Mouse (Mus musculus): Measurements from ENCODE around the gene Hist1h2bk. TPM values are rescaled to one million over a fixed set of nuclear protein-coding genes. Genes with fewer than 3 reads are reported as not detected.
"Not testable (repeated sequence)": the region's sequence is repeated elsewhere in the genome, so short reads cannot be mapped to it uniquely, and the experiment has no call there.

Hist1h2bk gene
- polyA plus RNA-seq, 1 experiment from 2014 or later, result 6.2 TPM

DNA sequence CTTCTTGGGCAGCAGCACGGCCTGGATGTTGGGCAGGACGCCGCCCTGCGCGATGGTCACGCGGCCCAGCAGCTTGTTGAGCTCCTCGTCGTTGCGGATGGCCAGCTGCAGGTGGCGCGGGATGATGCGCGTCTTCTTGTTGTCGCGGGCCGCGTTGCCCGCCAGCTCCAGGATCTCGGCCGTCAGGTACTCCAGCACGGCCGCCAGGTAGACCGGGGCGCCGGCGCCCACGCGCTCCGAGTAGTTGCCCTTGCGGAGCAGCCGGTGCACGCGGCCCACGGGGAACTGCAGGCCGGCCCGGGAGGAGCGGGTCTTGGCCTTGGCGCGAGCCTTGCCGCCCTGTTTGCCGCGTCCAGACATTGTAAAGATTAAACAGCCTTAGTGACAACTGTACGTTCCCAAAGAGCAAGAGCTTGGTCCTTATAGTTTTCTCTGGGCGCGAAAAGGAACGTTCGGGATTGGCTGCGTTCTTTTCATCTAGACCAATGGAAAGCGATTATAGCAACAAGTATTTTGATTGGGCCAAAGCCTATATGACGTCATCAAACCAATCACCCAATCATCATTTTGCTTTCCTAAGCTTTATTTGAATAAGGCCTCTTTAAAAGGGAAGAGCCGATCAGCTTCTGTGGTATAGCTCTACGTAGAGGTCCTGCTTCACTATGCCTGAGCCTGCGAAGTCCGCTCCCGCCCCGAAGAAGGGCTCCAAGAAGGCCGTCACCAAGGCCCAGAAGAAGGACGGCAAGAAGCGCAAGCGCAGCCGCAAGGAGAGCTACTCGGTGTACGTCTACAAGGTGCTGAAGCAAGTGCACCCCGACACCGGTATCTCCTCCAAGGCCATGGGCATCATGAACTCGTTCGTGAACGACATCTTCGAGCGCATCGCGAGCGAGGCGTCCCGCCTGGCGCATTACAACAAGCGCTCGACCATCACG is 7.2 kb downstream of the Hist1h2bk start, which contains the start of the genes Hist1h2ag and Hist1h2bj:
Gene Hist1h2ag (minus strand): TSS at position 377 of the 935 bp plus-strand sequence.
Gene Hist1h2bj (plus strand): TSS at position 647 of the 935 bp plus-strand sequence.
- WGBS, result under 1% methylated on average over 44 of the region's 80 CpGs

DNA sequence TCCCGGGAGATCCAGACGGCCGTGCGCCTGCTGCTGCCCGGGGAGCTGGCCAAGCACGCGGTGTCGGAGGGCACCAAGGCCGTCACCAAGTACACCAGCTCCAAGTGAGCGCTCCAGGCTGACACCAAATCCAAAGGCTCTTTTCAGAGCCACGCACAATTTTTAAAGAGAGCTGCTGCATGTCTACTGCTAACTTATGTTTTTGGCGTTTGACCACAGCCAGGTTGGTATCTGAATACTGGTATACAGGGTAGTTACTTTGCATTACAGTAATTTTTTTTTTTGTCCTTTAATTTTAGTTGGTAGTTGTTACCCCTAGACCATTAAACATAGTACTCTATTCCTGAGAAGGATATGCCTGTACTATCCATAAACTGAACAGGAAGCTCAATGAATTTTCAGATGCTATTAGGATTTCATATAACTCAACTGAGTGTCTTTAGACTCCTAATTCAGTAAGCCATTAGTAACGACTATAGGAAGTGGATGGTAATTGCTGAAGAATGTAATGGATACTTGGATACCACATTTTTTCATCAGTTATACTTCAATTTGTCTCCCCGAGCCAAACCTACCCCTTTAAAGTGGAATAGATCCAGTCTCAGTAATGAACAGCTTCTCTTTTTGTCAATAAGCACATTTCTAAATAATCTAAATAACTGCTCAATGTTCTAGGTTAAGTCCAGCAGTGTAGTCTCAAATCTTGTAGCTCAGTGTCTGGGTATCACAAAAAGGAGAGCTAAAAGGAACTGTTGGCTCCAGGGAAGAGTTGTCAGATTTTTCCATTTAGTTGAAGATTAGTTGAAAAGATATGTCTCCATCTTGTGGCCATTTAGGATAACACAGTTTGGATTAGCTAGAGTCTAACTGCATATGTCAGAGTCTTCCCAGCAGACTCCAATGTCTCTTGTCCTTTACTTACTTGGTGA is 8.1 kb downstream of the Hist1h2bk start:
- 2% methylated on average over 13 of the region's 14 CpGs for WGBS
- H3K36me3 ChIP-seq, result no peaks in the 10 kb centered on the region
- H3K27me3 ChIP-seq, result no peaks in the 10 kb centered on the region
- no peak for ATAC-seq (ENCODE audit: insufficient number of reproducible peaks, low FRiP score, low TSS enrichment, low read depth)
- peaks cover 23% of the 10 kb centered on the region for H3K4me1 ChIP-seq
- peak overlapping the region; percentile 85 for H3K27ac ChIP-seq
- peak overlapping the region; percentile 40 for H3K4me3 ChIP-seq
- 0 out of 2 replicates have a peak overlapping the region, but pooled peaks have one; percentile 23 for H3K9ac ChIP-seq
- H3K9me3 ChIP-seq, result no peaks in the 10 kb centered on the region
- peak overlapping the region; percentile 63 for H3K4me2 ChIP-seq

More for the DNA sequence above, 7.2 kb downstream of the Hist1h2bk start, which contains the start of the genes Hist1h2ag and Hist1h2bj:
- H3K27me3 ChIP-seq, H3K36me3 ChIP-seq, H3K9me3 ChIP-seq: not testable (repeated sequence)
- Histone ChIP-seq H3K4me2 (peak within 1 kb of the TSS; percentile 63), H3K27ac (peak within 1 kb of the TSS; percentile 93), H3K9ac (0 out of 2 replicates have a peak within 1 kb of the TSS, but pooled peaks have one; percentile 32), H3K4me1 (peaks cover 23% of the 10 kb centered on the region), H3K4me3 (peak within 1 kb of the TSS; percentile 40)
- peak; percentile 90 for ATAC-seq (ENCODE audit: insufficient number of reproducible peaks, low FRiP score, low TSS enrichment, low read depth)

DNA sequence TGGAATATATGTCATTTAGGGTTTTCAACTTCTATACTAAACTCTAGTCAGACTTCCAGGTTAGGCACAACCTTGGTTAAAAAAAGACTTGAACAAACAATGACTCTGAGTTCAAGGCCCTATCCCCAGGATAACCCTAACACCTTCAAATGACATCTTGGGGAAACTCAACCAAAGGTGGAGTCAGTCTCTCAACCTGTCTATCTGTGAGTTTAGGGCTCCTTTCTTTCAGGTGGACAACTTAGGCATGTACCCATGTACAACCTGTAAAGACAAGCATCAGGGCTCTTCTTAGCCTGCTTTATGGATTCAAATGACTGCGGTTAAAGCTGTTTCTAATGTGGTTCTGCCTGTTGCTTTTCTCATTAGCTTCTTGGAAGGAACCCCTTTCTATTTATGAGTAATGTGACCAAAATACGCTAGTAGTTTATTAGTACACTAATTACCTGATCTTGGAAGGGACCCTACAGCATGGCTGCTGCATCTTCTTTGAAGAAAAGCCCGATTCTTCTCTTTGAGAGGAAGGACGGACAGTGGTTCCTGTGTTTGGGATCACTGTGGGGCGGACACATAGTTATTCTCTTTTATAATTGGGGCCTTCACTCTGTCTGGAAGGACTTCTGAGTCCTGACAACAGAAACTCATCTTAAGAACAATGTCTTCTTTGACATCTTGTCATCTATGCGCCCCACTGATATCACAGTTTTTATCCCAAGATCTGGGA is 8.9 kb downstream of the Hist1h2bk start:
- no peaks in the 10 kb centered on the region for H3K36me3 ChIP-seq
- ATAC-seq (ENCODE audit: insufficient number of reproducible peaks, low FRiP score, low TSS enrichment, low read depth), result no peak
- H3K4me1 ChIP-seq, result peaks cover 23% of the 10 kb centered on the region
- no peak overlapping the region for H3K9ac ChIP-seq
- 79% methylated on average over 6 of the region's 6 CpGs for WGBS
- no peaks in the 10 kb centered on the region for H3K27me3 ChIP-seq
- peak overlapping the region; percentile 63; the same call in 1 of the 2 replicates for H3K4me2 ChIP-seq
- H3K27ac ChIP-seq, result no peak overlapping the region
- H3K4me3 ChIP-seq, result peak overlapping the region; percentile 40
- no peaks in the 10 kb centered on the region for H3K9me3 ChIP-seq

DNA sequence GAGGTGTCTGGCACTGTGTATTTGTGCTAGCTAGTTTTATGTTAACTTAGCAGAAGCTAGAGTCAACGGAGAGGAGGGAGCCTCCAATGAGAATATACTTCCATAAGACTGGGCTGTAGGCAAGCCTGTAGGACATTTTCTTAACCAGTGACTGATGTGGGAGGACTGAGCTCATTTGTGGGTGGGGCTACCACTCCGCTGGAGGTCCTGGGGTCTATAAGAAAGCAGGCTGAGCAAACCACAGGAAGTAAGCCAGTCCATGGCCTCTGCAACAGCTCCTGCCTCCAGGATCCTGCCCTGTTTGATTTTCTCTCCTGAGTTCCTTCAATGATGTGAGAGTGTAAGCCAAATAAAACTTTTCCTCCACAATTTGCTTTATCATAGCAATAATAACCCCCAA is 9.6 kb downstream of the Hist1h2bk start:
- Histone ChIP-seq H3K9ac (no peak overlapping the region), H3K27ac (no peak overlapping the region), H3K4me1 (peaks cover 20% of the 10 kb centered on the region), H3K4me2 (no peak overlapping the region), H3K36me3 (no peaks in the 10 kb centered on the region), H3K4me3 (no peak overlapping the region), H3K27me3 (no peaks in the 10 kb centered on the region), H3K9me3 (no peaks in the 10 kb centered on the region)
- 58% methylated on average over 2 of the region's 2 CpGs for WGBS
- ATAC-seq (ENCODE audit: insufficient number of reproducible peaks, low FRiP score, low TSS enrichment, low read depth), result no peak

DNA sequence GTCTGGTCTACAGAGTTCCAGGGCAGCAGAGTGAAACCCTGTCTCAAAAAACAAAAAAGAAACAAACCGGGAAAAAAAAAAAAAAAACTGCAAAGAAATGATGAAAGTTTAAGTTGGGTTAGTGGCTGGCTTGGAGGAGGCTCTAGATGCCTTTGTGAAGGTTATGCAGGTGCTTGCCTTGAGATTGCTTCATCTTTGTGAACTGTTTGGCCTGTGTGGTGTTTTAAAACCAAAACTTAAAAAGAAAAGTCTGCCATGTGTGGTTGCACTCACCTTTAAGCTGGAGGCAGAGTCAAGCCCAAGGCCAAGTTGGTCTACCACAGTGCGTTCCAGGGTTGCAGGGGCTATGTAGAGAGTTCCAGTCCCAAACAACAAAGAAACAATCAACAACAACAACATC is 13.4 kb downstream of the Hist1h2bk start:
- Histone ChIP-seq H3K4me1 (peaks cover 9% of the 10 kb centered on the region; the same call in 1 of the 2 replicates), H3K36me3 (no peaks in the 10 kb centered on the region), H3K4me2 (no peak overlapping the region), H3K27ac (no peak overlapping the region), H3K9ac (no peak overlapping the region), H3K9me3 (no peaks in the 10 kb centered on the region), H3K27me3 (no peaks in the 10 kb centered on the region), H3K4me3 (no peak overlapping the region)
- WGBS, result 78% methylated on average over 2 of the region's 2 CpGs
- ATAC-seq (ENCODE audit: insufficient number of reproducible peaks, low FRiP score, low TSS enrichment, low read depth), result no peak

DNA sequence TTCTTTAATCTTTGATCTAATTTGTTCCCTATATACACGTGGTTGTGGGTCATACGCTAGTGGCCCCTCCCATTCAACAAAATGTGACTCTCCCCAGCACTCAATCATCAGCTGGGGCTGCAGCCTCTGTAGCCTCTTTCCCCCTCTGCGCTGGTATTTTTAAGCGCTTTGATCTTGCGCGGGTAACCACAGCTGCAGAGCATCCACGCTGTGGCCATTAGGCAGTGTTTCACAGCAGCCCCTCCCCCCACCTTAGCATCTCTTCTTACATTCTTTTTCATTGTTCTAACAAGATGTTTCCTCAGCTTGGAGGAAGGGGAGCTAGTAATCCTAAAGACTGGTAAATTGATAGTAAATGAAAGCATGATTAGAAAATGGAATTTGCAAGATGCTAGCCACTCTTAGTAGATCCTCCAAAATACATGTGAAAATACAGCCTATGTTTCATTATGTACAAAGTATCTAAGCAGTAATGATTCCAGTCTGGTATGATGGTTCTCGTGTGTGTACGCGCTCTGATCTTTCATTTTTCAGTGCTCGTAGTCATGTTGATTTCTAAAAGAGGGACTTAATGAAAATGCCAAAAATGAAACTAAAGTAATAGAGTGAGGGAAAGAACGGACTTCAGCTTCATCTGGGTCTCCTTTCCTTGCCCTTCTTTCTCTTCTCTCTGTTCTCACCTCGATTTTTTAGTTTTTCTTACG is 14.2 kb downstream of the Hist1h2bk start:
- peaks cover 4% of the 10 kb centered on the region; the same call in 1 of the 2 replicates for H3K4me1 ChIP-seq
- H3K9me3 ChIP-seq, result no peaks in the 10 kb centered on the region
- no peak for ATAC-seq (ENCODE audit: insufficient number of reproducible peaks, low FRiP score, low TSS enrichment, low read depth)
- peak overlapping the region; percentile 86 for H3K27ac ChIP-seq
- H3K36me3 ChIP-seq, result no peaks in the 10 kb centered on the region
- H3K9ac ChIP-seq, result 0 out of 2 replicates have a peak overlapping the region, but pooled peaks have one; percentile 10
- peak overlapping the region; percentile 49 for H3K4me3 ChIP-seq
- WGBS, result under 1% methylated on average over 14 of the region's 14 CpGs
- no peaks in the 10 kb centered on the region for H3K27me3 ChIP-seq
- peak overlapping the region; percentile 62 for H3K4me2 ChIP-seq

DNA sequence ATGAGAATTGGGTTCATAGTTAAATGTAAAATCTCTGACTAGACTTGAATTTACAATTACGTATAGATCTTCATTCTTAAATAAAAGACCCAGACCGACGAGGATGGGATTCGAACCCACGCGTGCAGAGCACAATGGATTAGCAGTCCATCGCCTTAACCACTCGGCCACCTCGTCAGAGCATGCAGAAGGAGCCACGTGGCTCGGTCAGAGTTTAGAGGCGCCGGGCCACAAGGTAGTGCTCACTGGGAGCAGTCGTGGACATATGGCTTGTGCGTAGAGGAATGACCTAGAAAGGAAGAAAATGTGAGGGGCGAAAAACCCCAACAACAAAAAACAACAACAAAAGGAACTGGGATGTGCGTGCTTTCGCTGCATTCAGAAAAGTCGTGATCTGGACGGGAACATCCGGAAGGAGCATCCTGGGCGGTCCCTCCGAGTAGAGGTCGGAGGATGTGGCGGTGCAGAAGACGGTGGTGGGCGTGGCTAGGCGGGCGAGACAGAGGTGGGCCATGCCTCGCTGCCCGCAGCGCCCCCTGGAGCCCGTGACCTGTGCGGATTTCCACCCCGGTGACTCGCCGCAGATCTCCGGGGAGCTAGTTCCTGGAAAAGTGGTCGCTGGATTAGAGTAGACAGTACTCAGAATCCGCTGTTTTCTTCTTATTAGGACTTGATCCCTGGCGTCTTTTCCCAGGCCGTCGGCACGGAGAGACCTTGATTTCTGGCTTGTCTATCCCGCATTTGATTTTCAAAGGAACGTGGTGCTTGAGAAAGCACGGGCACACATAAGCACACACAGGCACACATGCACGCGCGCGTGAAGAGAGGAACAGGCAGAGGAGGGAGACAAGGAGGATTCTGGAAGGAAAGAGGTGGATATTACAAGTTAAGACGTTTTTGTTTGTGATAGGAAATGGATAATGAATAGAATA is 15.2 kb downstream of the Hist1h2bk start:
- Histone ChIP-seq H3K4me3 (peak overlapping the region; percentile 49), H3K27me3 (no peaks in the 10 kb centered on the region), H3K4me2 (peak overlapping the region; percentile 62), H3K4me1 (peaks cover 3% of the 10 kb centered on the region; the same call in 1 of the 2 replicates), H3K9ac (peak overlapping the region; percentile 31), H3K9me3 (no peaks in the 10 kb centered on the region), H3K36me3 (no peaks in the 10 kb centered on the region), H3K27ac (peak overlapping the region; percentile 86)
- WGBS, result under 1% methylated on average over 52 of the region's 52 CpGs
- peak; percentile 92 for ATAC-seq (ENCODE audit: insufficient number of reproducible peaks, low FRiP score, low TSS enrichment, low read depth)

DNA sequence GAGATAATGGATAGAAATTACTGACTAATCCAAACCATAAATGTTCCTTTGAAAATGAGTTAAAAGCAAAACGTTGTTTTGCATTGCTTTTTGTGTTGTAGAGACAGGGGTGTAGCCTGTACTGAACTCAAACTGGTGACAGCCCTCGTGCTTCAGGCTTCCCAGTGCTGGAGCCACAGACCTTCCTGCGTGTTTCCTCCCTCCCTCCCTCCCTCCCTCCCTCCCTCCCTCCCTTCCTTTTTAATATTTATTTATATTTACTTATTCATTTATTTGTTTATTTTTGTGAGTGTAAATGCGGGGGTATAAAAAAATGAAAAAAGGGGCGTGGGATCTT is 15.8 kb downstream of the Hist1h2bk start:
- Histone ChIP-seq H3K4me2 (peak overlapping the region; percentile 62), H3K9ac (no peak overlapping the region), H3K9me3 (no peaks in the 10 kb centered on the region), H3K4me1 (peaks cover 3% of the 10 kb centered on the region; the same call in 1 of the 2 replicates), H3K36me3 (no peaks in the 10 kb centered on the region), H3K4me3 (peak overlapping the region; percentile 49), H3K27ac (peak overlapping the region; percentile 86), H3K27me3 (no peaks in the 10 kb centered on the region)
- ATAC-seq (ENCODE audit: insufficient number of reproducible peaks, low FRiP score, low TSS enrichment, low read depth), result no peak
- WGBS, result 12% methylated on average over 5 of the region's 5 CpGs

DNA sequence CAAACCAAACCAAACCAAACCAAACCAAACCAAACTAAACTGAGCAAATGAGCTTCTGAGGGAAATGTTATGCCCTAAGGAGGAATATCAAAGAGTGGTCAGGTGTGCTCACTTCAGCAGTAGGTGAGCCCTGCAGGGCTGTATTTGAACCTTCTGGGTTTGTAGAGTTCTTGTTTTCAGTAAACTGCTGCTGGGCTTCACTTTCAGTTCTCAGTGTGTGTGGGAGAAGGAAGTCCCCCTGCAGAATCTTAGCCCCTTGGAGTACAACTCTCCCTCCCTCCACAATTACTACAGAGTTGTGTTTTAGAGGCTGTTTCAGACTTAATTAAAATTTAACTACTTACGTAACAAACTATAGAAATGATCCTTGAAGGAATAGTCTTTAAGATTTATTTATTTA is 18.1 kb downstream of the Hist1h2bk start:
- no peak for ATAC-seq (ENCODE audit: insufficient number of reproducible peaks, low FRiP score, low TSS enrichment, low read depth)
- Histone ChIP-seq H3K4me1 (peaks cover 3% of the 10 kb centered on the region; the same call in 1 of the 2 replicates), H3K9ac (no peak overlapping the region), H3K36me3 (no peaks in the 10 kb centered on the region), H3K4me3 (no peak overlapping the region), H3K9me3 (no peaks in the 10 kb centered on the region), H3K27me3 (no peaks in the 10 kb centered on the region), H3K27ac (no peak overlapping the region), H3K4me2 (no peak overlapping the region)
- WGBS, result 95% methylated on average over 1 of the region's 1 CpGs

DNA sequence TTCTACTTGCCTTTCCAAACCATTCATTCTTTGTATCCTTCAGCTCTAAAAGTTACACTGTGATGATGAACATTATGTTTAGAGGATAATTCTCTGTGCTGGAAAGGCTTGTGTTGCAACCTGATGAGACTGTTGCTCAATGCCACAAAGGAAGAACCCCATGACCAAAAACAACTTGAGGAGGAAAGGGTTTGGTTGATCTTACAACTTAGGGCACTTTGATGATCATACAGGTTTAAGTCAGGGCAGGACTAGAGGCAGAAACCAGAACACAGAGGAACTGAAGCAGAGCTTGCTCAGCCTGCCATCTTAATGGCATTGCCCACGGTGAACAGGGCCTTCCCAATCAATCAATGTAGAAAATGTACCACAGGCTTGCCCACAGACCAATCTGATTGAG is 25.8 kb downstream of the Hist1h2bk start:
- H3K4me3 ChIP-seq, result no peak overlapping the region
- H3K4me2 ChIP-seq, result no peak overlapping the region
- no peaks in the 10 kb centered on the region for H3K27me3 ChIP-seq
- ATAC-seq (ENCODE audit: insufficient number of reproducible peaks, low FRiP score, low TSS enrichment, low read depth), result no peak
- no peak overlapping the region for H3K27ac ChIP-seq
- no peak overlapping the region for H3K9ac ChIP-seq
- WGBS, result 80% methylated on average over 1 of the region's 1 CpGs
- H3K9me3 ChIP-seq, result no peaks in the 10 kb centered on the region
- no peaks in the 10 kb centered on the region for H3K4me1 ChIP-seq
- no peaks in the 10 kb centered on the region for H3K36me3 ChIP-seq

Data from limb, embryonic 15.5 days (tissue).